Mouse (Mus musculus): ENCODE data around the gene Qrich1.

DNA sequence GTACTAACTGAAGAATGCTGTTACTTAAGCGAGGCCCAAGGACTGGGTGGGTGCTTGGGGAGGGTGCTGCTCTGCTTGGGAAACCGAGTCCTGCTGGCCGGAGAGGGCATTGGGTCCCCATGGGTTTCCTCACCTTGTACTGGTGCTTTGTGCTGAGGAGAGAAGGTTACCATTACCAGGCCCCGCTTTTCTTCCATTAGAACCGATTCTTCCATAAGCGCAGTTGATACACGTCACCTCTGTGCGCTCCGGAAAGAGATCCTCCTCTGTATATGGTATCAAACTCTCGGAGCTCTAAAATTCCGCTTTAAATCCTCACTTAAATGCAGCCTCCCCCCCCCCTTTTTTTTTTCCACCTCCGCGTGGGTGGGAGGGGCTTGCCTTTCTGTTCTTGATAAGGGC lies 1.3 kb downstream of the Qrich1 start:
- TF ChIP-seq CTCF (IDR thresholded peaks at IDR 0.05; ENCODE audit: insufficient read depth, low read depth, low read length): no peak
- TF ChIP-seq POLR2A (IDR thresholded peaks at IDR 0.05; ENCODE audit: insufficient read depth, low read depth, low read length): no peak
